Mouse (Mus musculus): Measurements from ENCODE around the gene Birc6. TPM values are rescaled to one million over a fixed set of nuclear protein-coding genes. Genes with fewer than 3 reads are reported as not detected.

The Birc6 gene
- polyA plus RNA-seq, 1 experiment, result 0.73 TPM

- no peaks in the 10 kb centered on the region for H3K9me3 ChIP-seq (ENCODE audit: control insufficient read depth, low read length)
- H3K36me3 ChIP-seq (ENCODE audit: control insufficient read depth), result peaks cover 42% of the 10 kb centered on the region
- no peak overlapping the region for H3K4me3 ChIP-seq (replicated peaks)
- no peaks in the 10 kb centered on the region for H3K4me1 ChIP-seq (ENCODE audit: control insufficient read depth)
- TF ChIP-seq GATA1 (IDR thresholded peaks at IDR 0.05; ENCODE audit: low read length) (no peak), TAL1 (IDR thresholded peaks at IDR 0.05; ENCODE audit: low read length) (no peak)
- no peaks in the 10 kb centered on the region for H3K27me3 ChIP-seq (ENCODE audit: control insufficient read depth)
These were observed 58.7 kb downstream of the Birc6 start for GRCm38 (mm10) chr17:74586768-74587167.

- H3K27me3 ChIP-seq (ENCODE audit: control insufficient read depth), result no peaks in the 10 kb centered on the region
- H3K4me3 ChIP-seq (replicated peaks), result no peak overlapping the region
- TF ChIP-seq TAL1 (IDR thresholded peaks at IDR 0.05; ENCODE audit: low read length) (no peak), GATA1 (IDR thresholded peaks at IDR 0.05; ENCODE audit: low read length) (no peak)
- H3K4me1 ChIP-seq (ENCODE audit: control insufficient read depth), result no peaks in the 10 kb centered on the region
- no peaks in the 10 kb centered on the region for H3K9me3 ChIP-seq (ENCODE audit: control insufficient read depth, low read length)
- H3K36me3 ChIP-seq (ENCODE audit: control insufficient read depth), result peaks cover 82% of the 10 kb centered on the region
These were observed 70.8 kb downstream of the Birc6 start for GRCm38 (mm10) chr17:74598908-74599307.

GRCm38 (mm10) chr17:74599396-74599795, 71.3 kb downstream of the Birc6 start:
- no peaks in the 10 kb centered on the region for H3K9me3 ChIP-seq (ENCODE audit: control insufficient read depth, low read length)
- no peak overlapping the region for H3K4me3 ChIP-seq (replicated peaks)
- H3K36me3 ChIP-seq (ENCODE audit: control insufficient read depth), result peaks cover 81% of the 10 kb centered on the region
- TF ChIP-seq TAL1 (IDR thresholded peaks at IDR 0.05; ENCODE audit: low read length), result no peak
- no peak for TF ChIP-seq GATA1 (IDR thresholded peaks at IDR 0.05; ENCODE audit: low read length)
- no peaks in the 10 kb centered on the region for H3K4me1 ChIP-seq (ENCODE audit: control insufficient read depth)
- no peaks in the 10 kb centered on the region for H3K27me3 ChIP-seq (ENCODE audit: control insufficient read depth)

- H3K27me3 ChIP-seq (ENCODE audit: control insufficient read depth), result no peaks in the 10 kb centered on the region
- TF ChIP-seq GATA1 (IDR thresholded peaks at IDR 0.05; ENCODE audit: low read length) (no peak), TAL1 (IDR thresholded peaks at IDR 0.05; ENCODE audit: low read length) (no peak)
- H3K9me3 ChIP-seq (ENCODE audit: control insufficient read depth, low read length), result no peaks in the 10 kb centered on the region
- H3K4me1 ChIP-seq (ENCODE audit: control insufficient read depth), result no peaks in the 10 kb centered on the region
- peaks cover 78% of the 10 kb centered on the region for H3K36me3 ChIP-seq (ENCODE audit: control insufficient read depth)
- no peak overlapping the region for H3K4me3 ChIP-seq (replicated peaks)
These were observed 73.1 kb downstream of the Birc6 start for GRCm38 (mm10) chr17:74601201-74601600.

- Histone ChIP-seq H3K27me3 (ENCODE audit: control insufficient read depth) (no peaks in the 10 kb centered on the region), H3K4me1 (ENCODE audit: control insufficient read depth) (no peaks in the 10 kb centered on the region), H3K4me3 (replicated peaks) (no peak overlapping the region), H3K36me3 (ENCODE audit: control insufficient read depth) (peaks cover 87% of the 10 kb centered on the region), H3K9me3 (ENCODE audit: control insufficient read depth, low read length) (no peaks in the 10 kb centered on the region)
- no peak for TF ChIP-seq GATA1 (IDR thresholded peaks at IDR 0.05; ENCODE audit: low read length)
- no peak for TF ChIP-seq TAL1 (IDR thresholded peaks at IDR 0.05; ENCODE audit: low read length)
These were observed 102.7 kb downstream of the Birc6 start for GRCm38 (mm10) chr17:74630798-74631197.

GRCm38 (mm10) chr17:74642445-74642844, 114.3 kb downstream of the Birc6 start:
- Histone ChIP-seq H3K4me3 (replicated peaks) (no peak overlapping the region), H3K36me3 (ENCODE audit: control insufficient read depth) (peaks cover 89% of the 10 kb centered on the region)
- no peak for TF ChIP-seq TAL1 (IDR thresholded peaks at IDR 0.05; ENCODE audit: low read length)
- TF ChIP-seq GATA1 (IDR thresholded peaks at IDR 0.05; ENCODE audit: low read length), result no peak

GRCm38 (mm10) chr17:74658362-74658761, 130.3 kb downstream of the Birc6 start:
- Histone ChIP-seq H3K4me3 (replicated peaks) (no peak overlapping the region), H3K4me1 (ENCODE audit: control insufficient read depth) (no peaks in the 10 kb centered on the region), H3K9me3 (ENCODE audit: control insufficient read depth, low read length) (no peaks in the 10 kb centered on the region), H3K36me3 (ENCODE audit: control insufficient read depth) (peaks cover 81% of the 10 kb centered on the region), H3K27me3 (ENCODE audit: control insufficient read depth) (no peaks in the 10 kb centered on the region)
- TF ChIP-seq GATA1 (IDR thresholded peaks at IDR 0.05; ENCODE audit: low read length) (no peak), TAL1 (IDR thresholded peaks at IDR 0.05; ENCODE audit: low read length) (no peak)

More at GRCm38 (mm10) chr17:74642445-74642844, 114.3 kb downstream of the Birc6 start:
- Histone ChIP-seq H3K9me3 (ENCODE audit: control insufficient read depth, low read length) (no peaks in the 10 kb centered on the region), H3K4me1 (ENCODE audit: control insufficient read depth) (no peaks in the 10 kb centered on the region), H3K27me3 (ENCODE audit: control insufficient read depth) (no peaks in the 10 kb centered on the region)

GRCm38 (mm10) chr17:74668010-74668409, 139.9 kb downstream of the Birc6 start:
- TF ChIP-seq TAL1 (IDR thresholded peaks at IDR 0.05; ENCODE audit: low read length), result no peak

GRCm38 (mm10) chr17:74670031-74670430, 141.9 kb downstream of the Birc6 start:
- Histone ChIP-seq H3K36me3 (ENCODE audit: control insufficient read depth) (peaks cover 73% of the 10 kb centered on the region), H3K4me3 (replicated peaks) (no peak overlapping the region)
- TF ChIP-seq TAL1 (IDR thresholded peaks at IDR 0.05; ENCODE audit: low read length) (no peak), GATA1 (IDR thresholded peaks at IDR 0.05; ENCODE audit: low read length) (no peak)

More at GRCm38 (mm10) chr17:74668010-74668409, 139.9 kb downstream of the Birc6 start:
- Histone ChIP-seq H3K9me3 (ENCODE audit: control insufficient read depth, low read length) (no peaks in the 10 kb centered on the region), H3K27me3 (ENCODE audit: control insufficient read depth) (no peaks in the 10 kb centered on the region), H3K4me1 (ENCODE audit: control insufficient read depth) (no peaks in the 10 kb centered on the region), H3K4me3 (replicated peaks) (no peak overlapping the region), H3K36me3 (ENCODE audit: control insufficient read depth) (peaks cover 78% of the 10 kb centered on the region)

GRCm38 (mm10) chr17:74672446-74672845, 144.4 kb downstream of the Birc6 start:
- Histone ChIP-seq H3K4me3 (replicated peaks) (no peak overlapping the region), H3K4me1 (ENCODE audit: control insufficient read depth) (no peaks in the 10 kb centered on the region), H3K36me3 (ENCODE audit: control insufficient read depth) (peaks cover 79% of the 10 kb centered on the region), H3K9me3 (ENCODE audit: control insufficient read depth, low read length) (no peaks in the 10 kb centered on the region), H3K27me3 (ENCODE audit: control insufficient read depth) (no peaks in the 10 kb centered on the region)
- TF ChIP-seq GATA1 (IDR thresholded peaks at IDR 0.05; ENCODE audit: low read length) (no peak), TAL1 (IDR thresholded peaks at IDR 0.05; ENCODE audit: low read length) (no peak)

More at GRCm38 (mm10) chr17:74670031-74670430, 141.9 kb downstream of the Birc6 start:
- H3K27me3 ChIP-seq (ENCODE audit: control insufficient read depth), result no peaks in the 10 kb centered on the region
- H3K4me1 ChIP-seq (ENCODE audit: control insufficient read depth), result no peaks in the 10 kb centered on the region
- H3K9me3 ChIP-seq (ENCODE audit: control insufficient read depth, low read length), result no peaks in the 10 kb centered on the region
